Mouse (Mus musculus) neural tube, embryonic 12.5 days (tissue): ENCODE measurements at regions not wholly inside any gene's neighbourhood (a gene's known extent, or its start where the extent isn't known, plus 50 kb on each side); places are given as distances from the start of the nearest gene placed in this dataset.

ENCODE experiments used
- ATAC-seq: fragments of 200-750 bp; cut with Nextera tagmentation; 2 replicates; pipeline ENCODE4 v1.8.0; 2017; ENCODE audit warnings: low read depth, mild to moderate bottlenecking, moderate TSS enrichment, moderate library complexity; ENCODE audit not compliant: low FRiP score
- H3K27ac ChIP-seq: fragments of 300-500 bp; sonication (generic); 2 replicates; pipeline ENCODE4 v1.5.1; 2016
- H3K27me3 ChIP-seq: fragments of 300-500 bp; sonication (generic); replicated peaks from 2 replicates; pipeline ENCODE4 v1.6.1; 2016; ENCODE audit warnings: mild to moderate bottlenecking
- H3K36me3 ChIP-seq: fragments of 300-500 bp; sonication (generic); 2 replicates; pipeline ENCODE4 v1.6.1; 2016; ENCODE audit warnings: mild to moderate bottlenecking
- H3K4me1 ChIP-seq: fragments of 300-500 bp; sonication (generic); 2 replicates; pipeline ENCODE4 v1.6.1; 2016
- H3K4me2 ChIP-seq: fragments of 300-500 bp; sonication (generic); replicated peaks from 2 replicates; pipeline ENCODE4 v1.6.1; 2016; ENCODE audit warnings: mild to moderate bottlenecking
- H3K4me3 ChIP-seq: fragments of 300-500 bp; sonication (generic); 2 replicates; pipeline ENCODE4 v1.5.1; 2016
- H3K9ac ChIP-seq: fragments of 300-500 bp; sonication (generic); 2 replicates; pipeline ENCODE4 v1.6.1; 2016; ENCODE audit warnings: mild to moderate bottlenecking
- H3K9me3 ChIP-seq: fragments of 300-500 bp; sonication (generic); 2 replicates; pipeline ENCODE4 v1.6.1; 2016; ENCODE audit warnings: mild to moderate bottlenecking
- WGBS: fragments of 180-500 bp; shearing (Covaris S2); methylation state at CpG from one replicate; pipeline ENCODE4 v1.1.7; 2016; 5-methylcytosine and 5-hydroxymethylcytosine counted together

DNA sequence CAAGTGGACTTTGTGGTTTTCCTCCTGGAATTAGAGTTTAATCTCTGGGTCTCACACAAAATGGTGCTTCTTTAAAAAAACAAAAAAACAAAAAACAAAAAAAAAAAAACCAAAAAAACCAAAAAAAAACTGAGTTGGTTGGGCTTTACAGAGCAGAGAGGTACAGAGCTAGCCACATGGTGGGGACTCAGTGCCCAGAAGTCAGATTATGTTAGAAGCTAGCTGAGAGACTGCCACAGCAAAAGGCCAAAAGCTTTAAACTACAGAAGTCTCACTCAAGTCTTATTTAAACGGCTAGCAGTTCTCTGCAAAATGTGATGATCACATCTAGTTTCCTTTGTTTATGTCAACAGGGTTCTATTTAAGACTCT lies 1121.8 kb upstream of the Cited2 start:
- H3K9ac ChIP-seq, result no peak overlapping the region
- 74% methylated on average over 1 of the region's 1 CpGs for WGBS
- H3K4me1 ChIP-seq, result no peaks in the 10 kb centered on the region
- no peaks in the 10 kb centered on the region for H3K9me3 ChIP-seq
- no peak overlapping the region for H3K27ac ChIP-seq
- no peak overlapping the region for H3K4me2 ChIP-seq
- H3K27me3 ChIP-seq, result no peaks in the 10 kb centered on the region
- no peak for ATAC-seq
- H3K36me3 ChIP-seq, result no peaks in the 10 kb centered on the region
- H3K4me3 ChIP-seq, result no peak overlapping the region

DNA sequence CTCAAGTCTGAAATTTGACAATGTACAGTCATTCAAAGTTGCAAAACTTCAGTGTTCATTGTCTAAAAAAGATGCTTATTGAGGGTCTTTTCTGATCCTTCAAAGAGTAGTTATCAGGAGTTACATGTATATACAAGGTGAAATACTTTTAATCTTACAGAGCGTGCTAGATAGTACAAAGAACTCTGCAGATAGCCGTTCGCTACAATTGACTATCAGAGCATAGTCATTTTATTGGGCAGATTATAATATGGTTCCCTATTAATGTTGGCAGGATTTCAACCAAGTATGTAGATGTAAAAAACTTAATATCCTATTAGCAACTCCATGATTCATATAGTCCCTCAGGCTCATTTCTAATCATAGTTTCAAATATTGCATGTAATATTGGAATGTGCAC lies 1114.7 kb upstream of the Cited2 start:
- H3K36me3 ChIP-seq, result no peaks in the 10 kb centered on the region
- H3K27me3 ChIP-seq, result no peaks in the 10 kb centered on the region
- H3K27ac ChIP-seq, result no peak overlapping the region
- no peaks in the 10 kb centered on the region for H3K4me1 ChIP-seq
- 97% methylated on average over 3 of the region's 3 CpGs for WGBS
- no peak overlapping the region for H3K9ac ChIP-seq
- no peaks in the 10 kb centered on the region for H3K9me3 ChIP-seq
- no peak overlapping the region for H3K4me2 ChIP-seq
- no peak for ATAC-seq
- H3K4me3 ChIP-seq, result no peak overlapping the region

- no peak overlapping the region for H3K4me3 ChIP-seq
- no peak overlapping the region for H3K9ac ChIP-seq
- no peak overlapping the region for H3K27ac ChIP-seq
- no peaks in the 10 kb centered on the region for H3K27me3 ChIP-seq
- 88% methylated on average over 2 of the region's 2 CpGs for WGBS
- H3K9me3 ChIP-seq, result no peaks in the 10 kb centered on the region
- no peak for ATAC-seq
- H3K4me2 ChIP-seq, result no peak overlapping the region
- no peaks in the 10 kb centered on the region for H3K4me1 ChIP-seq
- H3K36me3 ChIP-seq, result no peaks in the 10 kb centered on the region
These were observed 1104.3 kb upstream of the Cited2 start for GRCm38 (mm10) chr10:16618752-16619151.

DNA sequence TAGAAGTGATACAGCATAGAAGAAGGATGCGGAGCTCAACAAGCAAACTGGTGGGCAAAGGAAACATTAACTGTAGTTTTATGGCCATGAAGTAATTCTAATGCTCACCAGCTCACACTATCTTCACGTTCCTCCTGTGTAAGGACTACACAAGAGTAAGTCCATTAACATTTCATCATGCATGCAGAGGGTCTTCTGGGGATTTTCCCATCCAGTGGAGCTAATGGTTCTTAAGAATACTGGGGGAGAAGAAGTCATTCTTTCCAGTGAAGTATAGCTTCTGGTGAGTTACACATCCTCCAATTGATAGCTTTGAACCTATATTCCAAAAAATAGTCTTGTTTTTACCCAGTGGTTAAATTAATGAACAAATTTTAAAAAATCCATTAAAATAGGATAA lies 1103.4 kb upstream of the Cited2 start:
- Histone ChIP-seq H3K4me1 (no peaks in the 10 kb centered on the region), H3K9me3 (no peaks in the 10 kb centered on the region), H3K9ac (no peak overlapping the region), H3K27ac (no peak overlapping the region), H3K4me2 (no peak overlapping the region), H3K4me3 (no peak overlapping the region), H3K27me3 (no peaks in the 10 kb centered on the region), H3K36me3 (no peaks in the 10 kb centered on the region)
- ATAC-seq, result no peak
- 85% methylated on average over 2 of the region's 2 CpGs for WGBS

GRCm38 (mm10) chr10:16620804-16621559 lies 1102.0 kb upstream of the Cited2 start:
- Histone ChIP-seq H3K27ac (no peak overlapping the region), H3K4me3 (no peak overlapping the region), H3K9ac (no peak overlapping the region), H3K36me3 (no peaks in the 10 kb centered on the region), H3K4me2 (no peak overlapping the region), H3K27me3 (no peaks in the 10 kb centered on the region), H3K9me3 (no peaks in the 10 kb centered on the region), H3K4me1 (no peaks in the 10 kb centered on the region)
- 66% methylated on average over 6 of the region's 6 CpGs for WGBS
- no peak for ATAC-seq

DNA sequence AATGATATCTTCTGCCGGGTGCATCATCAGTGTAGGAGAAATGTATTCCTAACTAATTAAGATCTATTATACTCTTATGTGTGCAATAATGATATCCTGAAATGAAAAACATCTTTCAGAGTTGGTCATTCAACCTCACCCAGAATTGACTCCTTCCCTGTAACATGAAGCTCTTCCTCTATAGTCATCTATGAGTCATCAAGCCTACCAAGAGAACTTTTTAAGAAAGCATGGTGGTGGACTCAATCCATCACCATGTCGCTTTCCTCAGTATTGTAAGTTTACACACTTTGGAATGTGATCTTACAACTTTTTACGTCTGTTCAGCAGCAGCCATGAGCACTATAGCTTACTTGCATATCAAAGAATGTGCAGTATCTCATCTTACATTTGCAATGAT lies 1100.2 kb upstream of the Cited2 start:
- no peak for ATAC-seq
- H3K9ac ChIP-seq, result no peak overlapping the region
- 89% methylated on average over 3 of the region's 3 CpGs for WGBS

DNA sequence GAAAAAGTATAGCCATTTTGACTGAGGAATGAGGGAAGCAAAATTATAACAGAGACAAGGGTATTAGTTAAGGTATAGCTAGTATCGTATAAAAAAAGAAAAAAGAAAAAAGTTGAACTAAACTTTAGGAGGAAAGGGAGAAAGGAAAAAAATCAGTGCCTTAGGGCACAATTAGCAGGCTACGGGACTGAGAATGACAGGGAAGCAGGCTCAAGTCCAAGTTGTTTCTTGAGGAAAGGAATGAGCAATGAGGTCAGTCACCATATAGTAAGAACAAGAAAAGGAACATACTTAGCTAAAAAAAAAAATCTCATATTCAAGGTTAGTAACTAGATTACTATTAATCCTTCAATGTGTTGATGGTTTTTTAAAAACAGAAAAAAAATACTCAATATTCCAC lies 1089.8 kb upstream of the Cited2 start:
- no peaks in the 10 kb centered on the region for H3K4me1 ChIP-seq
- H3K9ac ChIP-seq, result no peak overlapping the region
- H3K36me3 ChIP-seq, result no peaks in the 10 kb centered on the region
- H3K4me2 ChIP-seq, result no peak overlapping the region
- no peaks in the 10 kb centered on the region for H3K27me3 ChIP-seq
- no peaks in the 10 kb centered on the region for H3K9me3 ChIP-seq
- H3K27ac ChIP-seq, result no peak overlapping the region
- no peak for ATAC-seq
- WGBS, result 85% methylated on average over 2 of the region's 2 CpGs
- no peak overlapping the region for H3K4me3 ChIP-seq

More for the DNA sequence above, 1100.2 kb upstream of the Cited2 start:
- Histone ChIP-seq H3K27me3 (no peaks in the 10 kb centered on the region), H3K4me1 (no peaks in the 10 kb centered on the region), H3K36me3 (no peaks in the 10 kb centered on the region), H3K9me3 (no peaks in the 10 kb centered on the region), H3K4me3 (no peak overlapping the region), H3K4me2 (no peak overlapping the region), H3K27ac (no peak overlapping the region)

DNA sequence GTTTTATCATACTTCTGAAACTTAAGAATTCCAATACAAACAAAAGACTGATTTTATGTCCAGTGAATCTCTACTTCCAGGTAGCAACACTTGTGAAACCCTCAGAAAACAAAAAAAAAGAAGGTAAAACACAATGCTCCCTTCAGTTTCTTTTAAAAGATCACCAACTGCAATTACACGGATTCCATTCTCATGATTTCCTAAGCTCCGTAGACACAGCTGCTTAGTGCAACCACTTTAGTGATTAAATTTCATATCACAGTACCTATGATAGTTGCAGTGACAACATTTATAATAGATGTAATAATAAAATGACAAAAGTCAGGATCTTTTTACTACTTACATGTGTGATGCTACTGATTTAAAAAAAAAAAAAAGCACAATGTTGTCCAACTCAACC lies 1087.6 kb upstream of the Cited2 start:
- no peak for ATAC-seq
- Histone ChIP-seq H3K4me1 (no peaks in the 10 kb centered on the region), H3K27me3 (no peaks in the 10 kb centered on the region), H3K4me2 (no peak overlapping the region), H3K9ac (no peak overlapping the region), H3K4me3 (no peak overlapping the region), H3K36me3 (no peaks in the 10 kb centered on the region), H3K27ac (no peak overlapping the region), H3K9me3 (no peaks in the 10 kb centered on the region)
- 89% methylated on average over 2 of the region's 2 CpGs for WGBS

- Histone ChIP-seq H3K9ac (no peak overlapping the region), H3K4me2 (no peak overlapping the region), H3K4me3 (no peak overlapping the region), H3K27me3 (no peaks in the 10 kb centered on the region), H3K27ac (no peak overlapping the region), H3K36me3 (no peaks in the 10 kb centered on the region), H3K9me3 (no peaks in the 10 kb centered on the region), H3K4me1 (no peaks in the 10 kb centered on the region)
- no peak for ATAC-seq
These were observed 1086.0 kb upstream of the Cited2 start for GRCm38 (mm10) chr10:16637006-16637405.

DNA sequence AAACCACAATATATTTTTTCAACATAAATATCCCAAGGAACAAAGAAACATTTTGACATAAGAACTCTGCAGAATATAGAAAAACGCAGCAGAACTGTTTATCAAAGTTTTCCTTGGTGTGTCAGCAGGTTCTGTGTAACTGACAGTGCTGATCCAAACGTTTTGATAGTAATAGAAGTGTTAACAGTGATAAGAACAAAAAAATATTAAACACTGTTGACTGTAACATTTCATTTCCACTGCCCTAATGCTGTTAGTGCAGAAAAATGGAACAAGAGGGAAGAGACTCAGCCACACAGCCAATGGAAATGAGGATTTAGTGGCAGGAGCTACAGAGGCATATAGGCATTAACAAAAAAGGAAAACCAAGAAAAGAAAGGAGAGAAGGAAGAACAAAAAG lies 1084.9 kb upstream of the Cited2 start:
- WGBS, result 41% methylated on average over 2 of the region's 2 CpGs
- H3K9me3 ChIP-seq, result no peaks in the 10 kb centered on the region
- no peak for ATAC-seq

GRCm38 (mm10) chr10:16640136-16640535 lies 1082.9 kb upstream of the Cited2 start:
- no peaks in the 10 kb centered on the region for H3K27me3 ChIP-seq
- no peaks in the 10 kb centered on the region for H3K9me3 ChIP-seq
- no peak overlapping the region for H3K4me2 ChIP-seq
- no peak for ATAC-seq
- no peak overlapping the region for H3K9ac ChIP-seq
- H3K27ac ChIP-seq, result no peak overlapping the region
- no peaks in the 10 kb centered on the region for H3K4me1 ChIP-seq
- WGBS, result 61% methylated on average over 4 of the region's 4 CpGs
- H3K4me3 ChIP-seq, result no peak overlapping the region
- H3K36me3 ChIP-seq, result no peaks in the 10 kb centered on the region

More for the DNA sequence above, 1084.9 kb upstream of the Cited2 start:
- Histone ChIP-seq H3K4me1 (no peaks in the 10 kb centered on the region), H3K27me3 (no peaks in the 10 kb centered on the region), H3K27ac (no peak overlapping the region), H3K36me3 (no peaks in the 10 kb centered on the region), H3K4me3 (no peak overlapping the region), H3K4me2 (no peak overlapping the region), H3K9ac (no peak overlapping the region)

GRCm38 (mm10) chr10:16650120-16650519 lies 1072.9 kb upstream of the Cited2 start:
- Histone ChIP-seq H3K9ac (no peak overlapping the region), H3K27ac (no peak overlapping the region), H3K4me3 (no peak overlapping the region), H3K36me3 (no peaks in the 10 kb centered on the region), H3K27me3 (no peaks in the 10 kb centered on the region), H3K9me3 (no peaks in the 10 kb centered on the region), H3K4me2 (no peak overlapping the region), H3K4me1 (no peaks in the 10 kb centered on the region)
- WGBS, result 88% methylated on average over 1 of the region's 1 CpGs
- no peak for ATAC-seq

DNA sequence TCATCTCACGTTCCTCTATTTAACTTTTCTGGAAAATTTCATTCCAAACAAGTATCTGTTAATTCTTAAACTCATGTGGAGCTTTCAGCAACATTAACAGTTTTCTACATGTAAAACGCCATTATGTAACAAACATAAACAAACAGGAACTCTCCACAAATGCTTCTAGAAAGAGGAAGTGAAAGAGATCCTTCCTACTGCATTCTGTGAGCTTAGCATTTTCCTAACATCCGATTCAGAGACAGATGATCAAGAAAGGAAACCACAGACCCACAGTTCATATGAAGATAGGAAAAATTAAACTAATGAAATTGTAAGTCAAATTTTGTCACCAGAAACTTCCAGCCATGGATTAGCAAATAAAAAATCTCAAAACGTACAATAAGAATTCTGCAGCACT lies 1070.6 kb upstream of the Cited2 start:
- no peaks in the 10 kb centered on the region for H3K4me1 ChIP-seq
- H3K27me3 ChIP-seq, result no peaks in the 10 kb centered on the region
- H3K9ac ChIP-seq, result no peak overlapping the region
- H3K27ac ChIP-seq, result no peak overlapping the region
- ATAC-seq, result no peak
- no peak overlapping the region for H3K4me2 ChIP-seq
- no peak overlapping the region for H3K4me3 ChIP-seq
- H3K9me3 ChIP-seq, result no peaks in the 10 kb centered on the region
- WGBS, result 90% methylated on average over 4 of the region's 4 CpGs
- no peaks in the 10 kb centered on the region for H3K36me3 ChIP-seq
